Mouse (Mus musculus) left cerebral cortex, adult 11 months (tissue): ENCODE results near the gene Psme2.

Source experiments
- DNase-seq: peaks from one replicate; pipeline ENCODE4 v3.0.0; 2022; ENCODE audit warnings: low spot score

Psme2 gene

DNA sequence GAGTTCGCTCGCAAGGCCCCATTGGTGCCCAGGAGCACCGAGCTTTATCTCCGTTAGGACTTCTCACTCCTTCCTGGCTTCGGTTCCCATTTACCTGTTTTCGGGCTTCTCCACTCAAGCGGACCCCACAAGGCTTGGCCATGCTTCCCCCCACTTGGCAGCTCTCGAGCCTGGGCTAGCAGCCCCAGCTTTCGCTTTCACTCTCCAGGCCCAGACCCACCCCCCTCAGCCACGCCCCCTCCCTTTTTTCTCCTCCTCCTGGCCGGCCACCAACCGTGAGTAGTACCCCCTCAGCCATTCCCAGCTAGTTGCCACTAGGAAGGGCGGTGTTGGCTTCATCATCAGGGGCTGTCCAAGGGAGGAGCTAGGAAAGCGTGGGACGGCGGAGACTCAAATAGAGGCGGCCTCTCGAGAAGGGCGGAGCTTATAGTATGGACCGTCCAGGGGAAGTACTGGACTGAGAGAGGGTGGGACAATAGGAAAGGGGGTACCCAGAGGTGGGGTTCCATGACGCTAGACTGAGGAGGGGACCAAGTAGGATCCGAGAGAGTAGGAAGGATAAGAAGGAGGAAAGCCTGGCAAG lies at the start of gene Psme2:
Gene Psme2 (minus strand): TSS at position 366 of the 583 bp plus-strand sequence.
- DNase-seq: peak; percentile 90

DNA sequence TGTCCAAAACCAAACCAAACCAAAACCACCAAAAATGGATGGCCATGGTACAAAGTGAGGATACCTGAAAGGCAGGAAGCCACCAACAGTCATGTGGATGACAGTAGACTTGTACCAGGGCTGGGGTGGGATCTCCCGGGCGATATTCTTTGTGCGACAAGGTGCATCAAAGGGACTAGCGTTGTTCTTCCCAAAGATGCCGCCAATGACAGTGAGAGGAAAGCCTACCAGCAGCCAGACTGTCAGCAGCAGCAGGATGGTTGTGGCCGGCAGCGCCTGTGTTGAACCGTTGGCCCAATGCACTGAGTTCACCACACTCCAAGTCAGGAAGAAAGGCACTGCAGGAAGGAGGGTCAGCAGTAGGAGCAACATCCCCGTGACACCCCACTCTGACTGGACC lies 46.9 kb upstream of the Psme2 start, which contains the start of gene Gm49378:
Gene Gm49378 (minus strand): TSS at position 101 of the 400 bp plus-strand sequence.
- no peak for DNase-seq

DNA sequence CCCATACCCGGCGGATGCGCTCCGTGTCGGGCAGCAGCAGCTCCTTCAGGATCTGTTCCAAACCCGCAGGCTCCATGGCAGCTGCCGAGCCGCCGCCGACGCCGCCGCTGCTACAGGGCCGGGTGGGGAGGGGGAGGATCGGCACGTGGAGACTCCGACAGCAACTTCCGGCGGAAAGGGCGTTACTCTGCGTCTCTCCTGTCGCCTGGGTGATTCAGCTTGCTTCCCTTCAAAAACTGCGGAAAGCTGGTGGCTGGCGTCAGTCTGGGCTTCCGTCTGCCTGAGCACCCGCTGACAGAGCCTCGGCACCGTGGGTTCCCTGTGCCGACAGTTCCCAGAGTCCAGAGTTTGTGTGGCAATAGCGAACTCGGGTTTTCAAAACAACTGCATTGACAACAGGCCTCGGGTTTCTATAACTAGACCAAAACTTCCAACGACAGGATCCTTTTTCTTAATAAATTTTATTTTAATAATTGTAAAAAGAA lies 44.7 kb upstream of the Psme2 start, which contains the start of gene Ipo4:
Gene Ipo4 (minus strand): TSS at position 435 of the 485 bp plus-strand sequence.
- DNase-seq: peak; percentile 82

DNA sequence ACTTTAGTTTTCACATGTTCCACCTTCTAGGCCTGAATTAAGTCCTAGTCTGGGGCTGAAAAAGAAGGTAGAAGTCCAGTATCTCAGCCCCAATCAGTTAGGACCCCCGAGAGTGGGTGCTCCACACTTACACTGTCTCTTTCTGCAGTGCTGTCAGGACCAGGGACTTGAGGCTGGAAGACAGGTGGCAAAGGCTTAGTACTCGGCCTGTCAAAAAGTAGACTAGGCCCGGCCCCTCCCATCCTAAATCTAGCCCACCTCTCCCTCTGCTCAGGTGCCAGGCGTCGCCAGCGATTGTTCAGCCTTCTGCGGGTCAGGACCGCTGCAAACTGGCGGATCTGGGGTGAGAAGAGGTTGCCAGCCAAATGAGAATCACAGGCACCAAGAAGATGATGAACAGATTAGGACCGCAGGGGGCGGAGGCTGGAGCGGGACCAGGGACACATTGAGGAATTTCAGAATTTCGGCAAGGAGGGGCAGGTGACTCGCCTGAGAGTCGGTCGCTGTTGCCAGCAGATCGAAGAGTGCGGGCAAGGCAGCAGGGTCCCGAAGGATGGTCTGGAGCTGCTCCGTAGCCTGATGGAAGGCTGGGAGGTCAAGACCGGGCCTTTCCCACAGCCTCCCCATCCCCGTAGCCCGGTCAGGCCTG lies 44.1 kb upstream of the Psme2 start:
- DNase-seq: no peak

DNA sequence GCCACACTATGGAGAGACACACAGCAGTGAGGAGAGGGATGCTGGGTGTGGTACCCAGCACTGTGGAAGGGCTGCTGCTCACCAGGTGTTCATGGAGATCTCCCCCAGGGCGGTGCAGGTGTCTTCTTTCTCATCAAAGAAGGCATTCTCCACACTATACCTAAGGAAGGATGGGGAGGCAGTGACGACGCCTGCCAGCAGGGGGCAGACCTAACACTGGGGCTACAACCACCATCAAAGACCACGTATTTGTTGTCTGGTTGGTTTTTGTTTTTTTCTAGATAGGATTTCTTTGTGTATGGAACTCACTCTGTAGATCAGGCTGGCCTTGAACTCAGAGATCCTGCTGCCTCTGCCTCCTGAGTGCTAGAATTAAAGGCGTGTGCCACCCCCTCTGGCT lies 38.4 kb upstream of the Psme2 start:
- DNase-seq: no peak

DNA sequence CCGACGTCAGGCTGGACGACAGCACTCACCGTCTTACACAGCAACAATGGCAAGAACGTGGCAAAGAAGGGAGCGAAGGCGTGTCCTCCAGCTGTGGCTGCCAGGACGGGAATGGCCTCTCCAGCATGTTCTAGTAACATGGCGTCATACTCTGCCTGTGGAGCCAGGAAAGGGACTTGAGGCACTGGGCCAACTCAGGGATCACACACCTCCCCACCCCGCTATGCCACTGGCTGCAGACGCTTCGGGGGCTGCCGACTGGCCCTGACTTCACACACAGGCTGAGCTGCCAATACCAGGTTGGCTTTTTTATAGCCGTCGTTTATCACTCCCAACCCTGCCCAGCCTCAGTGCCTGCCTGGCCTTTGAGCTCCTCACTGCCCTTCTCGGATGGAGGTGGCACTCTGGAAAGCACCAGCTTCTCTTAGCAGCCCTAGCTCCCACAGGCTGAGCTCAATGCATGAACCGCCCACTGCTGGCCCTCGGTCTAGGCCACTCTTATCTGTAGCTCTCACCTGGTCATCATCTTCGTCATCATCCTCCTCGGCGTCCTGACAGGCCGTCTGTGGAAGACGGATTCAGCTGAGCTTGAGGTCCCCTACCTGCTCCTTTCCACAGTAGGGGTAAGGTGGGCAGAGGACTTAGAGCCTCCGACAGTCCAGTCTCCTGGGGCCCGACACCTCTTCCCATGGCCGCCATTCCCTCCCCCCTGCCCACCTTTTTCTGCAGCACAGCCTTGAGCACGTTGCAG lies 37.3 kb upstream of the Psme2 start:
- no peak for DNase-seq

DNA sequence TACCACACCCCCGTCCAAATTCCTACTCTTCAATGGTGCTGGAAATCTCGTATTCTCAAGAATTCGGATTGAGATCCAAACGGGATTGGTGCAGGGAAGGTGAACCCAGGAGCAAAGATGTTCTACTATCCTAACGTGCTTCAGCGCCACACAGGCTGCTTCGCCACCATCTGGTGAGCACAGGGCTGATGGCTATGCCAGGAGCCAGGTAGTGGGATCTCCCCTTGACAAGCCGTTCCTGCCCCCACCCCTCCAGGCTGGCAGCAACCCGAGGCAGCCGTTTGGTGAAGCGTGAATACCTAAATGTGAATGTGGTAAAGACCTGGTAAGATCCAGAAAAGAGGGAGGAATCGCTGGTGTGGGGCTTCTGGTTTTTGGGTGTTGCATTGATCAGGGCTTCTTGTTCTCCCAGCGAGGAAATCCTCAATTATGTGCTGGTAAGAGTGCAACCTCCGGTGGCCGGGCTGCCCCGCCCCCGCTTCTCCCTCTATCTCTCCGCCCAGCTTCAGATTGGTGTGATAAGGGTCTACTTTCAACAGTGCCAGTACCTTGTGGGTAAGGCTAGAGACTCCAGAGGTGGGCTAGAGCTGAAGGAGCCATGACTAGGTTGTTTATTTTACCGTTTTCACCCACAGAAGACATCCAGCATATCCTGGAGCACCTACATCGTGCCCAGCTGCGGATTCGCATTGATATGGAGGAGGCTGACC lies 27.7 kb upstream of the Psme2 start:
- DNase-seq: no peak

DNA sequence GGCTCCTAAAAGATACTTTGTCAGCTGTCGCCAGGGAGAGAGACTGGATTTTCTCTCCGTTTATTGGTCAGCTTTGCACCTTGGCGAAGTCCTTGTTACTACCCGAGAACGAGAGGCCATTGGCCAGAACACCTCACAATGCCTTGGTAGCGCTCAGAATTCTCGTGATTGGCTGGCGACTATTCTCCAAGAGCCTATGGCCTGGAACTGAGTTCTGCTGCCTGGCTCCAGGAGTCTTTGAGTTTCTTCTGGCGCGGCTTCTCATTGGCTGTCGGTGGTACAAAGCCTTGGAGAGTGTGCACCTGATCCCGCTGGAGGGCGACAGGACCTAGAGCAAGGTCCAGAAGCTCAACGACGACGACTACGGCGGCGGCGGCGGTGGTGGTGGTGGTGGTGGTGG lies 26.9 kb upstream of the Psme2 start, which contains the start of gene Rec8:
Gene Rec8 (plus strand): TSS at position 216 of the 400 bp plus-strand sequence.
- no peak for DNase-seq

DNA sequence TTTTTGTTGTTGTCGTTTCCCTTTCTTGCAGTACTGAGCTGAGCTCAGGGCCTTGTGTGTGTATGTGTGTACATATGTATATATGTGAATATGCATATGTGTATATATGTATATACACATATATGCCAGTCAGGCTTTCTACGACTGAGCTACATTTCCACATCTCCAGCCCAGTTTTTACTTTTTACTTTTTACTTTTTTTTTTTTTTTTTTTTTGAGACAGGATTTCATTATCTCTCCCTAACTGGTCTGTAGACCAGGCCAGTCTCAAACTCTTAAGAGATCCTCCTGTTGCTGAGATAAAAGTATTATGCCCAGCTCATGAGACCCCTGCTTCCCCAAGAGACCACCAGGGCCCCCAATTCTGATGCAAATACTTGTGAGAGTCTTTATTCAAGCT lies 25.9 kb upstream of the Psme2 start:
- no peak for DNase-seq

DNA sequence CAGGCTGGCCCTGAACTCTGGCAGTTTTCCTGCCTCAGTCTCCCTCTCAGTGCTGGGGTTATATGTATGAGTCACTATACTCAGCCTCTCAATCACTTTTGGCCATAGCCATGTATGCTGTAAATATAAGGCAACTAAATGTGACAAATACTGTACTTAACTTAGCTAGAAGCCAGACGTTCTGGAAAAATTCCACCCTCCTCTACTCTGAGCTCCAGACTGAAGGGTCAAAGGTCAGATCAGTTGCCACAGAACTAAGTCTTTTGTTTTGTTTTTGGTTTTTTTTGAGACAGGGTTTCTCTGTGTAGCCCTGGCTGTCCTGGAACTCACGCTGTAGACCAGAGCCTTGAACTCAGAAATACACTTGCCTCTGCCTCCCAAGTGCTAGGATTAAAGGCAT lies 25.0 kb upstream of the Psme2 start:
- DNase-seq: no peak

DNA sequence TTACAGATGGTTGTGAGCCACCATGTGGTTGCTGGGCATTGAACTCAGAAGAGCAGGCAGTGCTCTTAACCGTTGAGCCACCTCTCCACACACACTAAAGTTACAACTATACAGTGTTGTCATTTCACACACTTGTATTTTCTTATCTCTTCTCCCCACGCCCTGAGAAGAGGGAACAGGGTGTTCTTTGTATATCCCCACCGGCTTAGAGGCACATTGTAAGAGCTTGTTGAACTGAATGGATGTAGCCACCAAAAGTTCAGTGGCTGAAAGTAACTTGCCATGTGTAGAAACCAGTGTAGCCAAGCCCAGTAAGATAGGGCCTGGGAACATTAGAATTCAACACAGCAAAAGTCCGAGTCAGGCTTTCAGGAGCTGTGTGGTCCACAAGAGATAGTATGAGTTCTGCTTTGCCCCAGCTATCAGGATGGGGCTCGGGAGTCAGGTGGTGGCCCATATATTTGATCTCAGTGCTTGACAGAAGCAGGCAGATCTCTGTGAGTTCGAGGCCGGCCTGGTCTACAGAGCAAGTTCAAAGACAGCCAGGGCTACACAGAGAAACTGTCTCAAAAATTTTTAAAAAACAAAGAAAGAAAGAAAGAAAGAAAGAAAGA lies 23.8 kb upstream of the Psme2 start:
- no peak for DNase-seq

DNA sequence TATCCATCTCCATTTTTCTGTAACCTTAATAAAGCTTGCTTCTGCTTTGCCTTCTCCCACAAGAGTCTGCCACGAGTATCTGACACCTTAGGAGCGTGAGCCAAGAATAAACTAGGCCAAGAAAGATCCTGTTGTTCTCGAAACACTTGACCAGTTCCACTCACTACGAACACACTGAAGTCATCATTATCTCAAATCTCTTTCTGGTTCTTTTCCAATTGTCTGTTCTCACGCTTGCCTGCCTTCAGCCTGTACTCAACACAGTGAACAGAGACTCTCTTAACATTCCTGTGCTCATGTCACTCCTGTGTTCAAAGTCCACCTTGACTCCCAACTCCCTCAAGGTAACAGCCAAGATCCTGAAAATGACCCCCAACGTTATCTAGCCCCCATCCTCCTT lies 22.4 kb upstream of the Psme2 start:
- no peak for DNase-seq

DNA sequence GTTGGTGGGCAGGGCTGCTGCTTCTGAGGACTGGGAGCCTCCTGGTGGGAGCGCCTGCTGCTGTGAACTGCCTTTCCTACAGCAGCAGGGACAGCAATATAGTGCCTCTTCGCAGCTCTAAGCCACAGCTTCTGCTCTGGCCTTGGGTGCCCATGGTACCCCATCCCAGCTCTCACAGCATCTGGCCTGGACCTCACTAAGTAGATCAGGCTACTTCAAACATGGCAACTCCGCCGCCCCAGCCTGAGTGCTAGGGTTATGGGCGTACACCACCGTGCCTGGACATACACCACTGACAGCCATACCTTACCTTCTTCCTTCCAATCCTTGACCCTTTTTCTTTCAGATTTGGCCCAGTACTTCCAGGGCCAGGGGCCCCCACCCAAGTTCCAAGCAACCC lies 17.4 kb upstream of the Psme2 start:
- DNase-seq: no peak

DNA sequence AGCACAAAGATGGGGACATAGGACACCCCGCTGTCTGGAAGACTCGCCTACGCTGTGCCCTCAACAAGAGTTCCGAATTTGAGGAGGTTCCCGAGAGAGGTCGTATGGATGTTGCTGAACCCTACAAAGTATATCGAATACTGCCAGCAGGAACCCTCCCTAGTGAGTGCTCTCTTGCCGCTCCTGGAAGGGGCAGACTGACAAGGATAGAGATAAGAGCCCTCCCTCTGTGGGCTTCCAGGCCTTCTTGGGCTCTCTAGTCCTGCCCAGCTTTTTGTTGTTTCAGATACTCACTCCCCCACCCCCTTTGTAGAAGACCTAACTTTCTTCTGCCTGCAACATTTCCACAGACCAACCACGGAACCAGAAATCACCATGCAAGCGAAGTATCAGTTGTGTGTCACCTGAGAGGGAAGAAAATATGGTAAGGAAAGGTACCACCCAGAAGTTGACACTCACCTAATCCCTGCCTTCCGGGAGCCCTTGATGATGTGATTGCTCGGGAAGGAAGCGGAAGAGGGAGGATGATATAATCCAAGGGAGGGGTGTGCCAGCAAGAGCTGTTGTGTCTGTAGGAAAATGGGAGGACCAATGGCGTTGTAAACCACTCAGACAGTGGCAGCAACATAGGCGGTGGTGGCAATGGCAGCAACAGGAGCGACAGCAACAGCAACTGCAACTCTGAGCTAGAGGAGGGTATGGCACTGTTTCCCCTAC lies 15.0 kb upstream of the Psme2 start:
- no peak for DNase-seq

DNA sequence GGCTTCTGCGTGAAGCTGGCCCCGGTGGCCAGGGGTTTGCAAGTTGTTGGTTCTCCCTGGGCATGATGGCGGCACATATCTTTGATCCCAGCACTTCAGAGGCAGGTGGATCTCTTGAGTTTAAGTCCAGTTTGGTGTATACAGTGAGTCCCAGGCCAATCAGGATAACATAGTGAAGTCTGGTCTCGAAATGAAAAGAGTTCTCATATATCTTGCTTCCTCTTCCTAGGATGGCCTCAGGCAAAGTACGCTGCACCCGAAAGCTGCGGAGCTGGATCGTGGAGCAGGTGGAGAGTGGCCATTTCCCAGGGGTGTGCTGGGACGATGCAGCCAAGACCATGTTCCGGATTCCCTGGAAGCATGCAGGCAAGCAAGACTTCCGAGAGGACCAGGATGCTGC lies 13.9 kb upstream of the Psme2 start:
- DNase-seq: no peak

DNA sequence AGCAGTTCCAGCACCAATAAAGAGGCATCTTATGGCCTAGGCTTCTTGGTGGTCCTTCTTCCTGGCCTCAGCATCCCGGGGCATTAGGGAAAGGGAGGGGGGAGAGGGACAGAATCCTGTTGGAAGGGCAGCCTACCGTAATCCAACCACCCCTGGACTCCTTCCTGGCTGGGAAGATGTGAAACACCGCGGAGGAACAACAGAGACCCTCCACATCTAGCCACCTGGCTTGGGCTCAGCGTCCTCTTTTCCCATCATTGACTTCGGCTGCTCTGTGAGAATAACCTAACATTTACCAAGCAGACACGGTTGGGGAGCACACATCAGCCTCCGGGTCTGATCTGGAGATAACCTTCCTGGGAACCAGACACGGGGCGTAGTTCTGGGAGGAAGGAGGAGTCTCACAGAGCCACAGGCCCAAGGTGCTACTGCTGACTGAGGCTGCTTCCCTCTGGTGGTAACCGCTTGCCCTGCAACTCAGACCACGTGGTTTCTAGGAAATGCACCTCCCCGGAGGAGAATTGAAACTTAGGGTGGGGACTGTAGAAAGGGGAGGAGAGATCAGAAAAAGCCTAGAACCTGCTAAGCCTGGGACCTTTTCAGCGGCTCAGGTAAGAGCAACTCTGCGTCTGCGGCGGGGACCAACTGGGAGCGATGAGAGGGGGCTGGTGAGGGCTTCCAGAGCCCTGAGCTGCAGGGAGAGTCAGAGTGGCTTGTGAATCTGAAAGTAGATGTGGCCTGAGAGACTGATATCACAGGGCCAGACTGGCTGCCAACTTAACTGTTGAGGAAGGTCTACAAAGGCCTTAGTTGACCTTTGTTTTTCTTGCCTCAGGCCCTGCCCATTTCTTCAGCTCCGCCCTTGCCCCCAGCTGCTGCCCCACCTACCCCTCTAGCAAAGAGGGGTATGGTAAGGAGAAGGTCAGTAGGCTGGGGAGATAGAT lies 13.0 kb upstream of the Psme2 start:
- peak; percentile 85 for DNase-seq

DNA sequence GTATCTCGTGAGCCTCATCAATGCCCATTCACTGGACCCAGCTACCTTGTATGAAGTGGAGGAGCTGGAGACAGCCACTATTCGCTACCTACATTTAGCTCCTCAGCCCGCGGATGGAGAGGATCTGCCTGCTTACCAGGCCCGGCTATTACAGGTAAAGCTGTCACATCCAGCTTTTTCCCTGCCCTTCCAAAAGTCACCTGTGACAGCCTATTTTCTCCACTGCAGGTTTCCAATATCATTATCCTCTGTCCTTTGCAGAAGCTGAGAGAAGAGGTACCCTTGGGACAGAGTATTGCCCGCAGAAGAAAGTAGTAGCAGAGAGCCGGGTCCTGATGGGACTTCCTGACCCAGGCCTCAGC lies 12.3 kb upstream of the Psme2 start, which contains the start of gene Irf9:
Gene Irf9 (plus strand): TSS at position 301 of the 362 bp plus-strand sequence.
- DNase-seq: no peak

DNA sequence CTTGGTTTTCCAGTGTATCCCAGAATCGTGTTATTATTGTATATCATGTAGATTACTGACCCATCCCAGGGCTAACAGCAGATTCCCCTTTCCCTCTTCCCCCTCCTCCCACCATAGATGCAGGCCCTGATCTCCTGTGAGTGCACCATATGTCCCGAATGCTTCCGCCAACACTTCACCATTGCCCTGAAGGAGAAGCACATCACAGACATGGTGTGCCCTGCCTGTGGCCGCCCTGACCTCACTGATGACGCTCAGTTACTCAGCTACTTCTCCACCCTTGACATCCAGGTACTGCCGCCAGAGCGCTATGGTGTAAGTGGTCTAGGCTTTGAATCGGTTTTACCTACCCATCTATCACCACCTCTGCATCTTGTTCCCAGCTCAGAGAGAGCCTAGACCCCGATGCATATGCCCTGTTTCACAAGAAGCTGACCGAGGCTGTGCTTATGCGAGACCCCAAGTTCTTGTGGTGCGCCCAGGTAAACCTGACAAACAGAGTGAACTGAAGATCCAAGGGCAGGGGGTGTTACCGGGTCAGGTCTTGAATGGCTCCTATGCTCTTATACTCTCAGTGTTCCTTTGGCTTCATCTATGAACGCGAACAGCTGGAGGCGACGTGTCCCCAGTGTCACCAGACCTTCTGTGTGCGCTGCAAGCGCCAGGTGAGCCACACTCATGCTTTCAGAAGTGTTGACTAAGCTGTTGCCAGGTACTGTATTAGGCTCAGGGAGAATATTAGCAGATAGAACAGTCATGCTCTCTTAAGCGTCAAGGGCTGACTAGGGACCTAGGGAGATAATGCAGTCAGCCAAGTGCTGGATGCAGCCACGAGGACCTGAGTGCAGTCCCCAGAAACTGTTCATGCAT lies 7.8 kb upstream of the Psme2 start:
- no peak for DNase-seq
